Mouse (Mus musculus) neural tube, embryonic 11.5 days (tissue): ENCODE results near the gene Tomm20. TPM values are rescaled to one million over a fixed set of nuclear protein-coding genes. Genes with fewer than 3 reads are reported as not detected.

Source experiments
- polyA plus RNA-seq: library from polyadenylated mRNA; unstranded; fragments of >200 nt; fragmentation: Nextera tagmentation; extraction: Ambion mirVana; gene quantifications from 2 replicates; pipeline ENCODE4 v1.2.1, GENCODE M21; 2014

Gene Tomm20
- polyA plus RNA-seq, 1 experiment from 2014 or later: 225 TPM

Other genes starting within 250 kb of the Tomm20 start
- 27.3 and 28.6 TPM in 2 replicates for gene Rbm34, start 25.2 kb upstream of the Tomm20 start, polyA plus RNA-seq
- 37.5 and 39.7 TPM in 2 replicates for gene Pard3, start 118.0 kb upstream of the Tomm20 start, polyA plus RNA-seq